Mouse (Mus musculus): ENCODE measurements at regions not wholly inside any gene's neighbourhood (a gene's known extent, or its start where the extent isn't known, plus 50 kb on each side); places are given as distances from the start of the nearest gene placed in this dataset.
A peak's percentile ranks its signal among the peaks of the same experiment; 100 is the strongest.

- Histone ChIP-seq H3K36me3 (ENCODE audit: control insufficient read depth, insufficient read depth, low read length) (no peaks in the 10 kb centered on the region), H3K4me3 (ENCODE audit: control insufficient read depth in 1 of 2, insufficient read depth in 1 of 2, low read depth in 1 of 2, low read length in 2 of 2) (no peak overlapping the region), H3K4me1 (ENCODE audit: control insufficient read depth in 2 of 2, insufficient read depth in 2 of 2, low read length in 2 of 2) (no peaks in the 10 kb centered on the region; a peak in 1 of 4 replicates), H3K9me3 (ENCODE audit: control insufficient read depth, low read length) (no peaks in the 10 kb centered on the region), H3K27ac (replicated peaks in 1 of 2; ENCODE audit: control insufficient read depth in 1 of 2, insufficient read depth in 1 of 2, low read depth in 2 of 2, low read length in 2 of 2) (no peak overlapping the region), H3K4me2 (ENCODE audit: low read length) (no peak overlapping the region), H3K9ac (ENCODE audit: low read length) (no peak overlapping the region), H3K27me3 (ENCODE audit: control insufficient read depth, insufficient read depth, low read length) (no peaks in the 10 kb centered on the region)
- WGBS: 7% methylated on average over 1 of the region's 1 CpGs
- no peak for ATAC-seq (ENCODE audit: insufficient number of reproducible peaks, insufficient read depth, low FRiP score, low read depth)
Measured at GRCm38 (mm10) chr8:7489948-7490347, 1171.1 kb downstream of the Efnb2 start.

- H3K27ac ChIP-seq (replicated peaks in 1 of 2; ENCODE audit: control insufficient read depth in 1 of 2, insufficient read depth in 1 of 2, low read depth in 2 of 2, low read length in 2 of 2): no peak overlapping the region
- no peaks in the 10 kb centered on the region for H3K36me3 ChIP-seq (ENCODE audit: control insufficient read depth, insufficient read depth, low read length)
- H3K4me2 ChIP-seq (ENCODE audit: low read length): no peak overlapping the region
- no peaks in the 10 kb centered on the region; a peak in 1 of 4 replicates for H3K4me1 ChIP-seq (ENCODE audit: control insufficient read depth in 2 of 2, insufficient read depth in 2 of 2, low read length in 2 of 2)
- H3K27me3 ChIP-seq (ENCODE audit: control insufficient read depth, insufficient read depth, low read length): no peaks in the 10 kb centered on the region
- ATAC-seq (ENCODE audit: insufficient number of reproducible peaks, insufficient read depth, low FRiP score, low read depth): no peak
- H3K9ac ChIP-seq (ENCODE audit: low read length): no peak overlapping the region
- H3K4me3 ChIP-seq (ENCODE audit: control insufficient read depth in 1 of 2, insufficient read depth in 1 of 2, low read depth in 1 of 2, low read length in 2 of 2): no peak overlapping the region
- no peaks in the 10 kb centered on the region for H3K9me3 ChIP-seq (ENCODE audit: control insufficient read depth, low read length)
- 12% methylated on average over 7 of the region's 7 CpGs for WGBS
Measured at GRCm38 (mm10) chr8:7472153-7472796, 1188.8 kb downstream of the Efnb2 start.

GRCm38 (mm10) chr8:7469261-7469660 is 1191.8 kb downstream of the Efnb2 start:
- Histone ChIP-seq H3K27ac (replicated peaks in 1 of 2; ENCODE audit: control insufficient read depth in 1 of 2, insufficient read depth in 1 of 2, low read depth in 2 of 2, low read length in 2 of 2) (no peak overlapping the region), H3K27me3 (ENCODE audit: control insufficient read depth, insufficient read depth, low read length) (no peaks in the 10 kb centered on the region), H3K9ac (ENCODE audit: low read length) (no peak overlapping the region), H3K36me3 (ENCODE audit: control insufficient read depth, insufficient read depth, low read length) (no peaks in the 10 kb centered on the region), H3K4me3 (ENCODE audit: control insufficient read depth in 1 of 2, insufficient read depth in 1 of 2, low read depth in 1 of 2, low read length in 2 of 2) (no peak overlapping the region), H3K9me3 (ENCODE audit: control insufficient read depth, low read length) (no peaks in the 10 kb centered on the region), H3K4me2 (ENCODE audit: low read length) (no peak overlapping the region), H3K4me1 (ENCODE audit: control insufficient read depth in 2 of 2, insufficient read depth in 2 of 2, low read length in 2 of 2) (no peaks in the 10 kb centered on the region; a peak in 1 of 4 replicates)
- ATAC-seq (ENCODE audit: insufficient number of reproducible peaks, insufficient read depth, low FRiP score, low read depth): no peak
- WGBS: 74% methylated on average over 4 of the region's 4 CpGs

GRCm38 (mm10) chr8:7462798-7463197 is 1198.2 kb downstream of the Efnb2 start:
- no peaks in the 10 kb centered on the region for H3K9me3 ChIP-seq (ENCODE audit: control insufficient read depth, low read length)
- no peaks in the 10 kb centered on the region for H3K36me3 ChIP-seq (ENCODE audit: control insufficient read depth, insufficient read depth, low read length)
- H3K4me2 ChIP-seq (ENCODE audit: low read length): no peak overlapping the region
- 70% methylated on average over 1 of the region's 1 CpGs for WGBS
- no peaks in the 10 kb centered on the region for H3K27me3 ChIP-seq (ENCODE audit: control insufficient read depth, insufficient read depth, low read length)
- H3K4me3 ChIP-seq (ENCODE audit: control insufficient read depth in 1 of 2, insufficient read depth in 1 of 2, low read depth in 1 of 2, low read length in 2 of 2): no peak overlapping the region
- no peak for ATAC-seq (ENCODE audit: insufficient number of reproducible peaks, insufficient read depth, low FRiP score, low read depth)
- H3K9ac ChIP-seq (ENCODE audit: low read length): no peak overlapping the region
- no peaks in the 10 kb centered on the region for H3K4me1 ChIP-seq (ENCODE audit: control insufficient read depth in 2 of 2, insufficient read depth in 2 of 2, low read length in 2 of 2)
- no peak overlapping the region for H3K27ac ChIP-seq (replicated peaks in 1 of 2; ENCODE audit: control insufficient read depth in 1 of 2, insufficient read depth in 1 of 2, low read depth in 2 of 2, low read length in 2 of 2)

GRCm38 (mm10) chr8:7449361-7449760 is 1211.7 kb downstream of the Efnb2 start:
- Histone ChIP-seq H3K9ac (ENCODE audit: low read length) (no peak overlapping the region), H3K9me3 (ENCODE audit: control insufficient read depth, low read length) (no peaks in the 10 kb centered on the region), H3K27ac (replicated peaks in 1 of 2; ENCODE audit: control insufficient read depth in 1 of 2, insufficient read depth in 1 of 2, low read depth in 2 of 2, low read length in 2 of 2) (no peak overlapping the region), H3K4me1 (ENCODE audit: control insufficient read depth in 2 of 2, insufficient read depth in 2 of 2, low read length in 2 of 2) (no peaks in the 10 kb centered on the region), H3K27me3 (ENCODE audit: control insufficient read depth, insufficient read depth, low read length) (no peaks in the 10 kb centered on the region), H3K4me2 (ENCODE audit: low read length) (no peak overlapping the region), H3K4me3 (ENCODE audit: control insufficient read depth in 1 of 2, insufficient read depth in 1 of 2, low read depth in 1 of 2, low read length in 2 of 2) (no peak overlapping the region), H3K36me3 (ENCODE audit: control insufficient read depth, insufficient read depth, low read length) (no peaks in the 10 kb centered on the region)
- no peak for ATAC-seq (ENCODE audit: insufficient number of reproducible peaks, insufficient read depth, low FRiP score, low read depth)

GRCm38 (mm10) chr8:7447026-7447425 is 1214.0 kb downstream of the Efnb2 start:
- no peaks in the 10 kb centered on the region for H3K36me3 ChIP-seq (ENCODE audit: control insufficient read depth, insufficient read depth, low read length)
- H3K9ac ChIP-seq (ENCODE audit: low read length): no peak overlapping the region
- H3K27ac ChIP-seq (replicated peaks in 1 of 2; ENCODE audit: control insufficient read depth in 1 of 2, insufficient read depth in 1 of 2, low read depth in 2 of 2, low read length in 2 of 2): no peak overlapping the region
- no peak for ATAC-seq (ENCODE audit: insufficient number of reproducible peaks, insufficient read depth, low FRiP score, low read depth)
- no peaks in the 10 kb centered on the region for H3K9me3 ChIP-seq (ENCODE audit: control insufficient read depth, low read length)
- H3K4me2 ChIP-seq (ENCODE audit: low read length): no peak overlapping the region
- no peaks in the 10 kb centered on the region for H3K4me1 ChIP-seq (ENCODE audit: control insufficient read depth in 2 of 2, insufficient read depth in 2 of 2, low read length in 2 of 2)
- no peaks in the 10 kb centered on the region for H3K27me3 ChIP-seq (ENCODE audit: control insufficient read depth, insufficient read depth, low read length)
- H3K4me3 ChIP-seq (ENCODE audit: control insufficient read depth in 1 of 2, insufficient read depth in 1 of 2, low read depth in 1 of 2, low read length in 2 of 2): no peak overlapping the region
- WGBS: 58% methylated on average over 1 of the region's 1 CpGs

GRCm38 (mm10) chr8:7440829-7441228 is 1220.2 kb downstream of the Efnb2 start:
- no peak overlapping the region for H3K4me2 ChIP-seq (ENCODE audit: low read length)
- no peak for ATAC-seq (ENCODE audit: insufficient number of reproducible peaks, insufficient read depth, low FRiP score, low read depth)
- no peak overlapping the region for H3K4me3 ChIP-seq (ENCODE audit: control insufficient read depth in 1 of 2, insufficient read depth in 1 of 2, low read depth in 1 of 2, low read length in 2 of 2)
- H3K9ac ChIP-seq (ENCODE audit: low read length): no peak overlapping the region
- H3K27me3 ChIP-seq (ENCODE audit: control insufficient read depth, insufficient read depth, low read length): no peaks in the 10 kb centered on the region
- H3K9me3 ChIP-seq (ENCODE audit: control insufficient read depth, low read length): no peaks in the 10 kb centered on the region
- H3K27ac ChIP-seq (replicated peaks in 1 of 2; ENCODE audit: control insufficient read depth in 1 of 2, insufficient read depth in 1 of 2, low read depth in 2 of 2, low read length in 2 of 2): no peak overlapping the region
- peaks cover 0 to 7% of the 10 kb centered on the region in 2 experiments; a peak in 2 of 4 replicates for H3K4me1 ChIP-seq (ENCODE audit: control insufficient read depth in 2 of 2, insufficient read depth in 2 of 2, low read length in 2 of 2)
- no peaks in the 10 kb centered on the region for H3K36me3 ChIP-seq (ENCODE audit: control insufficient read depth, insufficient read depth, low read length)

GRCm38 (mm10) chr8:7440278-7440684 is 1220.8 kb downstream of the Efnb2 start:
- Histone ChIP-seq H3K36me3 (ENCODE audit: control insufficient read depth, insufficient read depth, low read length) (no peaks in the 10 kb centered on the region), H3K9ac (ENCODE audit: low read length) (no peak overlapping the region), H3K4me2 (ENCODE audit: low read length) (peak overlapping the region; percentile 43), H3K4me3 (ENCODE audit: control insufficient read depth in 1 of 2, insufficient read depth in 1 of 2, low read depth in 1 of 2, low read length in 2 of 2) (no peak overlapping the region), H3K4me1 (ENCODE audit: control insufficient read depth in 2 of 2, insufficient read depth in 2 of 2, low read length in 2 of 2) (peaks cover 0 to 7% of the 10 kb centered on the region in 2 experiments; a peak in 2 of 4 replicates), H3K27ac (replicated peaks in 1 of 2; ENCODE audit: control insufficient read depth in 1 of 2, insufficient read depth in 1 of 2, low read depth in 2 of 2, low read length in 2 of 2) (no peak overlapping the region), H3K27me3 (ENCODE audit: control insufficient read depth, insufficient read depth, low read length) (no peaks in the 10 kb centered on the region), H3K9me3 (ENCODE audit: control insufficient read depth, low read length) (no peaks in the 10 kb centered on the region)
- no peak for ATAC-seq (ENCODE audit: insufficient number of reproducible peaks, insufficient read depth, low FRiP score, low read depth)
- WGBS: 12% methylated on average over 4 of the region's 4 CpGs
